Mouse (Mus musculus): ENCODE results near the gene Kpna7.

DNA sequence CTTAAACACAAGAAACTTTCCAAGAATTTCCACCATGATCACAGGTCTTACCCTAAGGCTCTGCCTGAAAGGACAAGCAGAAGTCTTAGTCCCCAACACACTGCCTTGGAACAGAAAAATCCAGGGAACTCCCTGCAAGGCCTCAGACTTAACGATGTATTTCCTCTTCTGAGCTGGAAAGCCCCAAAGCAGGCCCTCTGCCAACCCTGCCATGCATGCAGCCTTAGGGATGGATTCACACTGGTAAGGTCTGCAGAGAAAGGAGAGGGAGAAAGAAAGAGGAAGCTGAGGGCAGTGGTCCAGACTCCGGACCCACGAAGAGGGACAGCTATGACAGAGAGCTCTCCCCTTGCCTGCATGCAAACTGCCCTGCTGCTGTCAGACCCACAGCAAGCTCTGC, 120.4 kb downstream of the Kpna7 start:
- TF ChIP-seq POLR2A (IDR thresholded peaks at IDR 0.05; ENCODE audit: insufficient read length, low read depth) (no peak), TCF3 (IDR thresholded peaks at IDR 0.05; ENCODE audit: insufficient read length, low read depth) (no peak), TCF12 (IDR thresholded peaks at IDR 0.05; ENCODE audit: insufficient read depth, poor library complexity, severe bottlenecking) (no peak), CEBPB (IDR thresholded peaks at IDR 0.05; ENCODE audit: insufficient read depth, poor library complexity, severe bottlenecking) (no peak), E2F4 (IDR thresholded peaks at IDR 0.05; ENCODE audit: insufficient read depth) (no peak), MYOG (IDR thresholded peaks at IDR 0.05; ENCODE audit: control insufficient read depth in 1 of 3, insufficient read depth in 1 of 3, insufficient read length in 2 of 3, low read depth in 2 of 3) (no peak), POLR2AphosphoS2 (IDR thresholded peaks at IDR 0.05; ENCODE audit: insufficient read length, low read depth) (no peak), REST (IDR thresholded peaks at IDR 0.05; ENCODE audit: insufficient read depth, insufficient read length) (no peak), USF1 (IDR thresholded peaks at IDR 0.05; ENCODE audit: low read depth) (no peak), MAX (IDR thresholded peaks at IDR 0.05; ENCODE audit: low read depth) (no peak)
